Mouse (Mus musculus) hindbrain, embryonic 15.5 days (tissue): ENCODE data around the gene Naa35. TPM values are rescaled to one million over a fixed set of nuclear protein-coding genes. Genes with fewer than 3 reads are reported as not detected.

ENCODE experiments used
- ATAC-seq: fragments of 200-750 bp; cut with Nextera tagmentation; 2 replicates; pipeline ENCODE4 v1.8.0; 2017; ENCODE audit warnings: low read depth, moderate number of reproducible peaks, moderate TSS enrichment; ENCODE audit not compliant: low FRiP score
- H3K27ac ChIP-seq: fragments of 300-500 bp; sonication (generic); replicated peaks from 2 replicates; pipeline ENCODE4 v1.5.1; 2015; ENCODE audit warnings: mild to moderate bottlenecking, inconsistent platforms
- H3K27me3 ChIP-seq: fragments of 300-500 bp; sonication (generic); 2 replicates; pipeline ENCODE4 v1.6.1; 2015; ENCODE audit warnings: control low read depth, inconsistent platforms
- H3K36me3 ChIP-seq: fragments of 300-500 bp; sonication (generic); 2 replicates; pipeline ENCODE4 v1.6.1; 2015; ENCODE audit warnings: control low read depth, inconsistent platforms
- H3K4me1 ChIP-seq: fragments of 300-500 bp; sonication (generic); replicated peaks from 2 replicates; pipeline ENCODE4 v1.6.1; 2015; ENCODE audit warnings: control low read depth, inconsistent platforms
- H3K4me2 ChIP-seq: fragments of 300-500 bp; sonication (generic); 2 replicates; pipeline ENCODE4 v1.6.1; 2015; ENCODE audit warnings: moderate library complexity, mild to moderate bottlenecking, inconsistent platforms
- H3K4me3 ChIP-seq: fragments of 300-500 bp; sonication (generic); 2 replicates; pipeline ENCODE4 v1.5.1; 2015; ENCODE audit warnings: mild to moderate bottlenecking, inconsistent platforms
- H3K9ac ChIP-seq: fragments of 300-500 bp; sonication (generic); 2 replicates; pipeline ENCODE4 v1.6.1; 2015; ENCODE audit warnings: inconsistent platforms
- H3K9me3 ChIP-seq: fragments of 300-500 bp; sonication (generic); 2 replicates; pipeline ENCODE4 v1.6.1; 2016; ENCODE audit warnings: control low read depth, inconsistent platforms
- WGBS: fragments of 180-500 bp; shearing (Covaris S2); methylation state at CpG from one replicate; pipeline ENCODE4 v1.1.7; 2015; 5-methylcytosine and 5-hydroxymethylcytosine counted together
- polyA plus RNA-seq: library from polyadenylated mRNA; unstranded; fragments of >200 nt; fragmentation: Nextera tagmentation; extraction: Ambion mirVana; gene quantifications from 2 replicates; pipeline ENCODE4 v1.2.1, GENCODE M21; 2015

The Naa35 gene
- polyA plus RNA-seq, 1 experiment from 2014 or later: 126 TPM

DNA sequence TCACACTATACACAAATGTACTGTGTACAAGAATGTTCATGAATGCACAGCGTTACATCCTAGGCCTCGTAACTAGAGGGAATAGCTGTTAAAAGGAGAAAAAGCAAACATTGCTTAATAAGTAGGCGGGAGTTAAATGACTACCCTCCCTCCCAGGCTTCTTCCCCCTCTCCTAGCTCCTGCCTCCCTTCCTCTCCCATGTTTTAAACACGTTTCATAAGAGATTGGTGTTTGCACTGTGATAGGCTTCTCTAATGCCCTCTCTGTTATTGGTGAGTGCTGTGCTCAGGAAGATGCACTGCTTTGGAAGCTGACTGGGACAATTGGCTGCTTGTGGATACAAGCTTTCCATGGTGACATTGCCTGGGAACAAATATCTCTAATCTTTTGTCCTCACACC, 30.5 kb downstream of the Naa35 start:
- Histone ChIP-seq H3K4me3 (no peak overlapping the region), H3K27ac (no peak overlapping the region), H3K4me2 (no peak overlapping the region), H3K9ac (no peak overlapping the region), H3K4me1 (no peaks in the 10 kb centered on the region), H3K36me3 (peaks cover 48% of the 10 kb centered on the region), H3K27me3 (no peaks in the 10 kb centered on the region), H3K9me3 (no peaks in the 10 kb centered on the region)
- no peak for ATAC-seq
- WGBS: 87% methylated on average over 4 of the region's 4 CpGs

GRCm38 (mm10) chr13:59618463-59618862, 33.4 kb downstream of the Naa35 start:
- 85% methylated on average over 6 of the region's 6 CpGs for WGBS
- no peak for ATAC-seq
- Histone ChIP-seq H3K4me3 (no peak overlapping the region), H3K9me3 (no peaks in the 10 kb centered on the region), H3K27ac (no peak overlapping the region), H3K4me1 (no peaks in the 10 kb centered on the region), H3K9ac (no peak overlapping the region), H3K36me3 (peaks cover 59% of the 10 kb centered on the region), H3K4me2 (no peak overlapping the region), H3K27me3 (no peaks in the 10 kb centered on the region)

- H3K4me3 ChIP-seq: no peak overlapping the region
- 91% methylated on average over 7 of the region's 7 CpGs for WGBS
- no peak overlapping the region for H3K9ac ChIP-seq
- no peak for ATAC-seq
- H3K36me3 ChIP-seq: peaks cover 80% of the 10 kb centered on the region
- H3K27me3 ChIP-seq: no peaks in the 10 kb centered on the region
- H3K4me1 ChIP-seq: no peaks in the 10 kb centered on the region
- H3K27ac ChIP-seq: no peak overlapping the region
- H3K4me2 ChIP-seq: no peak overlapping the region
- no peaks in the 10 kb centered on the region for H3K9me3 ChIP-seq
Observed at GRCm38 (mm10) chr13:59621643-59622489, 36.8 kb downstream of the Naa35 start.

DNA sequence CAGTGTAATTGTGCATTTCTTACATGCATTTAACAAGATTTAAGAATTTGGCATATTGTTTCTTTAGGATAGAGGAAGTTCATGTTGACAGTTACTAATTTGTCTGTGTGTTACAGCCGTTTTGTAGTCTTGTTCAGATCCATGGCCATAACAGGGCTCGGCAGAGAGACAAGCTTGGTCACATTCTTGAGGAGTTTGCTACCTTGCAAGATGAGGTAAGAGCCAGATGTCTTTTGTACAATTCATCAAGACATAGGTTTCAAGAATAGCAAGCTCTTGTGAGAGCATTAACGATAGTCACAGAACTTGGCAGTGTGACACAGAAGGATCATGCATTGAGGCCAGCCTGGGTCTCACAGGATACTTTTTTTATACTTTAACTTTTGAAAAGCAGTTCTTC, 39.3 kb downstream of the Naa35 start:
- no peak for ATAC-seq
- Histone ChIP-seq H3K27ac (no peak overlapping the region), H3K4me2 (no peak overlapping the region), H3K4me3 (no peak overlapping the region), H3K9me3 (no peaks in the 10 kb centered on the region), H3K36me3 (peaks cover 80% of the 10 kb centered on the region), H3K9ac (no peak overlapping the region), H3K4me1 (no peaks in the 10 kb centered on the region), H3K27me3 (no peaks in the 10 kb centered on the region)
- WGBS: 89% methylated on average over 3 of the region's 3 CpGs

- 88% methylated on average over 5 of the region's 5 CpGs for WGBS
- no peak for ATAC-seq
- Histone ChIP-seq H3K9ac (no peak overlapping the region), H3K9me3 (no peaks in the 10 kb centered on the region), H3K27me3 (no peaks in the 10 kb centered on the region), H3K4me1 (no peaks in the 10 kb centered on the region), H3K4me3 (no peak overlapping the region), H3K4me2 (no peak overlapping the region), H3K27ac (no peak overlapping the region), H3K36me3 (peaks cover 83% of the 10 kb centered on the region)
Observed at GRCm38 (mm10) chr13:59624903-59625302, 39.8 kb downstream of the Naa35 start.

DNA sequence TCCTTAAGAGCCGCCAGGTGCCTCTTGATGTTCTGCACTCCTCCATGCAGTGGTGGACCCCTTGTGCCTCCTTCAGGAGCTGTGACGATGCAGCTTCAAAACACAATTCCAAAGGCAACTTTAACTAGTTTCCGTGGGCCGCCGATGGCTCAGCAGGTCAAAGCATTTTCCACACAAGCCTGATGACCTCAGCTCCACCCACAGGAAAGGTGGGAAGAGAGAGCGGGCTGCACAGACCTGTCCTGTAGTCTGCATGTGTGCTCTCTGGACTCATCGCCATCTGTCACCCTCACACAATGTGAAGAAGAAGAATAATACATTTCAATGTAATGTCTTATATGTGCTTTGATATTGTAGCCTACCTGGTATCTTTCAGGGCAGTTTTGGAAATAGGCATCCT, 41.7 kb downstream of the Naa35 start:
- H3K27ac ChIP-seq: no peak overlapping the region
- no peaks in the 10 kb centered on the region for H3K9me3 ChIP-seq
- H3K36me3 ChIP-seq: peaks cover 84% of the 10 kb centered on the region
- 94% methylated on average over 7 of the region's 7 CpGs for WGBS
- no peak overlapping the region for H3K9ac ChIP-seq
- H3K4me3 ChIP-seq: no peak overlapping the region
- no peaks in the 10 kb centered on the region for H3K4me1 ChIP-seq
- no peak overlapping the region for H3K4me2 ChIP-seq
- H3K27me3 ChIP-seq: no peaks in the 10 kb centered on the region
- no peak for ATAC-seq

DNA sequence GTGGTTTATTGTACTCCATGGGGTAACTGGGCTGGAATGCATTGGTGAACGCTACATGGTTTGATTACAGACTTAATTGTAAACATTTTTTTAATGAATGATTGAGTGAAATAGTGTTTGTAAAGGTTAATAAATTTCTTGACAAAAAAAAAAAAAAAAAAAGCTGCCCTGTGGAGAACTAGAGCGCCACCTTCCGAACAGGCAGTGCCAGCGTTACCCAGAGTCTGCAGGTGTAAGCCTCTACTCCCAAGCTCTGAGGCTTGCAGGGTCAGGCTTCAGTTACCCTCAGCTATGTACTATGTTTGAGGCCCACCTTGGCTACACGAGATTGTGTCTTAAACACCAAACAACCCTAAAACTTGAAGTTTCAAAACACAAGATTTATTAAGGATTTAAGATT, 49.6 kb downstream of the Naa35 start:
- Histone ChIP-seq H3K36me3 (peaks cover 79% of the 10 kb centered on the region), H3K27ac (no peak overlapping the region), H3K4me2 (no peak overlapping the region), H3K27me3 (no peaks in the 10 kb centered on the region), H3K4me1 (no peaks in the 10 kb centered on the region), H3K9ac (no peak overlapping the region), H3K4me3 (no peak overlapping the region), H3K9me3 (no peaks in the 10 kb centered on the region)
- no peak for ATAC-seq
- 82% methylated on average over 5 of the region's 5 CpGs for WGBS

- Histone ChIP-seq H3K36me3 (peaks cover 53% of the 10 kb centered on the region), H3K4me3 (no peak overlapping the region)
Observed at GRCm38 (mm10) chr13:59637800-59638199, 52.7 kb downstream of the Naa35 start.

GRCm38 (mm10) chr13:59639368-59640177, 54.5 kb downstream of the Naa35 start:
- no peak for ATAC-seq
- peaks cover 36% of the 10 kb centered on the region for H3K36me3 ChIP-seq
- no peaks in the 10 kb centered on the region for H3K4me1 ChIP-seq
- no peak overlapping the region for H3K4me2 ChIP-seq
- H3K27ac ChIP-seq: no peak overlapping the region
- no peaks in the 10 kb centered on the region for H3K9me3 ChIP-seq
- no peak overlapping the region for H3K4me3 ChIP-seq
- H3K27me3 ChIP-seq: no peaks in the 10 kb centered on the region
- 90% methylated on average over 16 of the region's 16 CpGs for WGBS
- no peak overlapping the region for H3K9ac ChIP-seq

More at GRCm38 (mm10) chr13:59637800-59638199, 52.7 kb downstream of the Naa35 start:
- Histone ChIP-seq H3K27ac (no peak overlapping the region), H3K9me3 (no peaks in the 10 kb centered on the region), H3K4me2 (no peak overlapping the region), H3K4me1 (no peaks in the 10 kb centered on the region), H3K27me3 (no peaks in the 10 kb centered on the region), H3K9ac (no peak overlapping the region)
- WGBS: 93% methylated on average over 7 of the region's 7 CpGs
- no peak for ATAC-seq

DNA sequence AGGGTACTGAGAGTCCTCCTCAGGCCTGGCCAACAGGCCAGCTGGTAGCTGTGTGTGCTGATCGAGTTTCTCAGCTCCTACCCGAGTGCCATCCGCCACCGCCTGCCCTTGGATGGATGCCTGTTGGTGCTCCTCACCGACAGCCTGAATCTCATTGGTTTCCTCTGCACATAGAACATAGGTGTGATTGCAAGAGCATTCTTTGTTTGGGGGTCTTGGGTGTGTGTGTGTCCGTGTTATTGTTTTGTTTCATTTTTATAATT, 55.0 kb downstream of the Naa35 start:
- H3K36me3 ChIP-seq: peaks cover 30% of the 10 kb centered on the region

GRCm38 (mm10) chr13:59642818-59643217, 57.8 kb downstream of the Naa35 start:
- no peak overlapping the region for H3K4me2 ChIP-seq
- H3K9me3 ChIP-seq: no peaks in the 10 kb centered on the region
- H3K27me3 ChIP-seq: no peaks in the 10 kb centered on the region
- H3K36me3 ChIP-seq: 0 out of 2 replicates have a peak, but pooled peaks cover 5% of the 10 kb centered on the region
- no peak overlapping the region for H3K9ac ChIP-seq
- no peaks in the 10 kb centered on the region for H3K4me1 ChIP-seq
- ATAC-seq: no peak
- no peak overlapping the region for H3K4me3 ChIP-seq
- 94% methylated on average over 2 of the region's 2 CpGs for WGBS
- no peak overlapping the region for H3K27ac ChIP-seq

More for the DNA sequence above, 55.0 kb downstream of the Naa35 start:
- H3K27me3 ChIP-seq: no peaks in the 10 kb centered on the region
- H3K4me1 ChIP-seq: no peaks in the 10 kb centered on the region
- no peak overlapping the region for H3K27ac ChIP-seq
- H3K4me3 ChIP-seq: no peak overlapping the region
- no peak overlapping the region for H3K4me2 ChIP-seq
- ATAC-seq: no peak
- H3K9ac ChIP-seq: no peak overlapping the region
- 90% methylated on average over 6 of the region's 6 CpGs for WGBS
- no peaks in the 10 kb centered on the region for H3K9me3 ChIP-seq

- WGBS: 86% methylated on average over 3 of the region's 3 CpGs
- no peaks in the 10 kb centered on the region for H3K36me3 ChIP-seq
Observed at GRCm38 (mm10) chr13:59645491-59645890, 60.4 kb downstream of the Naa35 start.

More at GRCm38 (mm10) chr13:59645491-59645890, 60.4 kb downstream of the Naa35 start:
- H3K4me1 ChIP-seq: no peaks in the 10 kb centered on the region
- no peak overlapping the region for H3K4me3 ChIP-seq
- no peak overlapping the region for H3K4me2 ChIP-seq
- H3K9ac ChIP-seq: no peak overlapping the region
- H3K27ac ChIP-seq: no peak overlapping the region
- no peak for ATAC-seq
- H3K27me3 ChIP-seq: no peaks in the 10 kb centered on the region
- H3K9me3 ChIP-seq: no peaks in the 10 kb centered on the region
